Mouse (Mus musculus) erythroid progenitor cell, adult 5-6 weeks (primary cell): ENCODE measurements around the gene Sycp2. TPM values are rescaled to one million over a fixed set of nuclear protein-coding genes. Genes with fewer than 3 reads are reported as not detected.
"Not testable (repeated sequence)": the region's sequence is repeated elsewhere in the genome, so short reads cannot be mapped to it uniquely, and the experiment has no call there.

Experiments
- ATAC-seq: replicated peaks from 2 replicates; pipeline ENCODE4 v1.8.0; 2016; ENCODE audit warnings: moderate number of reproducible peaks, mild to moderate bottlenecking, moderate TSS enrichment, inconsistent platforms; ENCODE audit not compliant: poor library complexity, low FRiP score, severe bottlenecking
- total RNA-seq, 2 experiments: library from RNA; stranded (forward) in 1 of 2; stranded (reverse) in 1 of 2; fragments of 150-400 nt in 1 of 2; fragments of 186-747, 209-891 nt in 1 of 2; gene quantifications; 2 replicates each; pipeline versions ENCODE4 v1.2.3 to v1.2.4; 2015 to 2017; ENCODE audit warnings: low replicate concordance in 2 of 2

Gene Sycp2
- total RNA-seq, 2 experiments from 2014 or later, result 2.9 to 6.3 TPM

GRCm38 (mm10) chr2:178414261-178415149 is 7.0 kb upstream of the Sycp2 start, which contains the start of the genes Ppp1r3d and Fam217b:
TSS of gene Ppp1r3d (minus strand) at chr2:178414472.
TSS of gene Fam217b (plus strand) at chr2:178414524.
- ATAC-seq, result no peak

DNA sequence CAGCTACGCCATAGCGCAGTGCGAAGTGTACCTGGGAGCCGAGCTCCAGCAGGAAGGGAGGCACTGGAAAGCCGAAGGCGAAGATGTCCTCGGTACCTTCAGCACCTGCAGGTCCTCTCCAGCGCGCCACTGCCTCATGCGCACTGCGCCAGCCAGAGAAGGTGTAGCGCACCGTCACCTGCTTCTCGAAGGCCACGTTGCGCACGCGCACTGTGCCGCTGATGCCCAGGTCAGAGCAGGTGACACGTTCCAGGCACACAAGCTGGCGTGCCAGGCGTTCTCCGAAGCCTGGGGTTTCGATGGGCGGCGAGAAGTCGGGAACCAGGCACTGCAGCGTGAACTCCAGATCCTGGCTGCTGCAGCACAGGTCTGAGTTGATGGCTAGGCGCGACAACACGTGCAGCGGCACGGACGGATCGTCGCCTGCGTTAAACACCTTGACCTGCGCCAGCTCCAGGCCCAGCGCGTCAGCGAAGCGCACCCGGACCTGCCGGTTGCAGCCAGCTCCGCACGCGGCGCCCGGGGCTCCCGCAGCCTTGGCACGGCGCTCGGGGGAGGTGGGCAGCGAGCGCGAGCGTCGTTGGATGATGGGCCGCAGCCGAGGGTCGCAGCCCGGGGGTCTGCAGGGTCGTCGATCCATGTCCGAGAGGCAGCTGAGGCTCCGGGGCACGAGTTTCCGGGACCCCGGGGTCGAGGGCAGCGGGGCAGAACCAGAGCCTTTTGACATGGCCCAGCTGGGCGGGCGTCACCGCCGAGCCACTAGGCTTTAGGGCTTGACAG is 6.2 kb upstream of the Sycp2 start:
- no peak for ATAC-seq

DNA sequence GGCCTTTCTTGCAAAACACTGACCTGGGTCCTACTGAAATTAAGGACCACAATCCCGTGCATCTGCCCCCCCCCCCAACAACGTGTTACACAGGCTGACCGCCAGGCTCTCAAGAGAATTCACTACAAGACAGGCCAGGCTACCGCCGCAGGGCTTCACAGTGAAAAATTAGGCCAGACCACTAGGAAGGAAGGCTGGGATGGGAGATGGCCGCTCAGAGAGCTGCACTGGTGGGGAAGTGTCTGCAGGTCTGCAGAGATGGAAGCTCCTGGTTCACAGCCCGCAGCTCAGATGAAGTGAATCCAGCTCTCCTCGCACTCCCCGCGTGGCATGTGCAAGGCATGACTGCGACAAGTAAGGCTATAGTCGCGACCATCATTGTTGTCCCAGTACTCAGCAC is 5.6 kb upstream of the Sycp2 start:
- ATAC-seq, result no peak

DNA sequence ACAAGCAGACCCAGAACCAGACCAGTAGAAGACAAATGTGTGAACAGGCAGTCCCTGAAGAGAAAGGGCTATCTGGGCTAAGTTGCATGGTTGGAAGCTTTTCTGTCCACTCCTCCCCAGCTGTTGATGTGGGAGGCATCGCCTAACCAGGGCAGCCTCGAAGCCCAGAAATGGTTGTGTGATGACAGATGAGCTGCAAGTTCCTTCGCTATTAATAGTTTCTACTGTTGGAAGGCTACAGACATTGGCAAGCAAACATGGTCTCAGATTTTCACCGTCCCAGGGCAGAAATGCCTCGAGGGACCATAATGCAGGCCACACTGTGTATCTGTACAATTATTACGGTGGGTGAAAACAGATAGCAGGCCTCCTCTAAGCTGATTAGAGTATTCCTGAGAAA is 5.1 kb upstream of the Sycp2 start:
- ATAC-seq, result no peak

DNA sequence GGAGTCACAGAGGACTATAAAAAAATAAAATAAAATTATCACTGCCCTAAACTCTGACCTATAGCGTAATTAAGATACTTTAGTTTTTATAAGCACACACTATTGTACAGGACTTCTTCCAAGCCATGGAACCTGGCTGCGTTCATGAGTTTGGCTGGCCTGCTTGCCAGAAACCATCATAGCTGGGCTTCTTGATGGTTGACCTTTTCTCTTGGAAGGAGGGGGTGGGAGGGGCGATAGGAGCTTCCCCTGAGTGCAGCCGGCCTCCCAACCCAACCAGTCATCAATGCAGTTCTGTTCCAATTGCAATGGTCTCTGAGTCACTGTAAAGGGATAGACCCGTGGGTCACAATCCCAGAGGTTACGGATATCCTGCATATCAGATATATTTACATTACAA is 2.8 kb upstream of the Sycp2 start:
- no peak for ATAC-seq

GRCm38 (mm10) chr2:178409024-178409423 is 1.5 kb upstream of the Sycp2 start:
- no peak for ATAC-seq

DNA sequence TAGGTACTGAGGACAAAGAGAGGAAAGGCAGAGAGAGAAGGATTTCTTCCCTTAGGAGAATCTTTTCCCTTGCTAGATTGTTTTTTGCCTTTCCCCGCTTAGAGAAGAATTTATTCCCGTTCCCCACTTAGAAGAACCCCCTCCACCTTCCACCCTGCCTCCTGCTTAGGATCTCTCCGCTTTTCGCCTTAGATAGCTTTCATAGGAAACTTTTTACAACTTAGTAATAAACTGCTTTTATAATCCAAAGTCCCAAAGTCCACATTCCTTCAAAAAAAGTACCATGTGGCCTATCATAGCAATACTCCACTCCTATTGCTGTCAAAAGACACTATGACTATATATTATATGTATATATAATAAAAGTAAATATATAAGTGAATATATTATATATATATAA is 64.9 kb downstream of the Sycp2 start:
- no peak for ATAC-seq

DNA sequence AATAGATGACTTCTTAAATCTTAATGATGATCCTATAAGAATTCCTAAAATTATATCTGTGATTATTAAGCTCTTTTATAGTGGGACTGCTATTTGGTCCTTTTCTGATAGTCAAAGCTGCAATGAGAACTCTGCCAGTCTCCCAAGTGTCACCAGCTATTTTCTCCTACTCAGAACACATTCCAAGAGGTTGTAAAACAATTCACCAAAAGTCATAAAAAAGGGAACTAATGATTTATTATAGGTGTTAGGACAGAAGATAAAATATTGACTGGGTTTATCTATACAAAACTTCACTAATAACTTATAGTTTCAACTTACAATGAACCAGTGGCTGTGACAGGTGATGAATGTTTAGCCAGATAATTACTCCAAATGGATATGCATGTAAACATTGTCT is 65.4 kb downstream of the Sycp2 start:
- ATAC-seq, result not testable (repeated sequence)

DNA sequence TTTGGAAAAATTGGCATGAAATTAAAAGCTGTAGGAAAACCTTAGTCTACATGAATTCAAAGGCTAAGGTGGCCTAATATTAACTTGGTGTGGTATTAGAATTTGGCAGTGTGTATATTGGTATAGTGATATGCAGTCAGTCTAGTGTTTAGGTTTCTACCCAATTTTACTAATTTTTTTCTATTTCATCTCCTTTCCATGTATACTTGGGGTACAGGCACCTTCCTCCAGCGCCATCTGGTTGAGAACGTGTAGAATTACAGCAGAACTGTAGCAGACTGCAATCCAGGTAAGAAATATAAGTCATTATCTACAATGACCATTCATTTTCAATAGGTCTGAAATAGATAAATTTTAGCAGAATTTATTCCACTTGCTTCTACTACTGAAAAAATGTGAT is 68.4 kb downstream of the Sycp2 start:
- ATAC-seq, result no peak

DNA sequence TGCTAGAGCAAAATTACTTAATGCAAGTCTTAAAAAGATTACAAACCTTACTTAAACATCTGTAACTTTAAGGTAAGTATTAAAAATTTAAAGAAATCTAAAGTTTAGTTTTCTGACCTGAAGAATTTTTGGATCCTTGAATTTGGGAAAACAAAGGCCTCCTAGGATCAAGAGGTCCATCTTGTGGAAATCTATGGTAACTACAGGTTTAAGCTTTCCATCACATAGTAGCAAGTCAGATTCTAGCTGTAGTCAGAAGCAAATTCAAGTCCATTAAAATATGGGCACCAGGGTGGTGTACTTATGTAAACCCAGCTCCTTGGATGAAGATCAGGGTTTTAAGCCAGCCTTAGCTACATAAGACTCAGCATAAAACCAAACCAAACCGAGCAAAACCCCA is 69.6 kb downstream of the Sycp2 start:
- no peak for ATAC-seq

- ATAC-seq, result no peak
Observed at GRCm38 (mm10) chr2:178329986-178330385, 77.5 kb downstream of the Sycp2 start.

DNA sequence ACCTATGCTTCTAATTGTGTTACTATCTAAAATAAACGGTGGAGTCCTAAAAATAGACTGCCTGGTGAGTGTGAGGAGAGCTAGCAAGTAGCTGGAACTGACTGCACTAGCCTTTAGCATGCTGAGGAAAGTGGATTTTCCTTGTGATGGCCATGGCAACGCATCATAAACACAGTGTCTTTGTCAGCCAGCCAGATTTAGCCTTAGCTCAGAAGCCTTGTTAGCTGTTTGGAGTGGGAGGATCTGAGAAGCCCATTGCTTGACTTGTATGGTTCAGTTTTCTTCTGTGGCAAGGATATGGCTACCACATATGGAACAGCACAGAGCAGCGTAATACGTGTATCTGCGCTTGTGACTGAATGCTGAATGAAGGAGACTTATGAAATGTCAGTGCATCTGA is 77.9 kb downstream of the Sycp2 start:
- ATAC-seq, result no peak

DNA sequence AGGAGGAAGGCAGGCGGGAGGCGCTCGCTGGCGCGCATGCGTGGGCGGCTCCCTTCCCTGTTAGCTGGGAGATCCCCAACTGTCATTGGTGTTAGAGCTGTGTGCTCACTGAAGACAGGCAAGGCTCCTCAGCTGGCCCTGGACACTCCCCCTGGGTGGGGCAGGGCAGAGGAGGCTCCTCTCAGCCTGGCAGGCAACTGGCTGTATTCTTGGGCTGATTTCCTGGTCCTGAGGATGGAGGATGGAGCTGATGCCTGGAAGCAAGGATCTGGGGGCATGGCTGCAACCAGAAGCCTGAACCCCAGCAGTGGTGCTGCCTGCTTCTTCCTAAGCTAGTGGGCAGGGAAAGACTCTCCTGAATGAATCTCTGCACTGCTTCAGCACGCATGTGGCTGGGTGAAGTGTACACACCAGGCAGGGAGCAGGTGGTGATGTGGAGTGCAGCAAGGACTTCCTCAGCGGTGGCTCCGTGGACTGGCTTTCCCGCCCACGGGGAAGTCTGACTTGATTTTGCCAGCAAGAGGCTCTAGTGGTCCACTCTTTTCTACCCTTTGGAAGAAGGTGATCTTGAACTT is 79.9 kb downstream of the Sycp2 start:
- no peak for ATAC-seq

GRCm38 (mm10) chr2:178326750-178327465 is 80.6 kb downstream of the Sycp2 start:
- ATAC-seq, result no peak

DNA sequence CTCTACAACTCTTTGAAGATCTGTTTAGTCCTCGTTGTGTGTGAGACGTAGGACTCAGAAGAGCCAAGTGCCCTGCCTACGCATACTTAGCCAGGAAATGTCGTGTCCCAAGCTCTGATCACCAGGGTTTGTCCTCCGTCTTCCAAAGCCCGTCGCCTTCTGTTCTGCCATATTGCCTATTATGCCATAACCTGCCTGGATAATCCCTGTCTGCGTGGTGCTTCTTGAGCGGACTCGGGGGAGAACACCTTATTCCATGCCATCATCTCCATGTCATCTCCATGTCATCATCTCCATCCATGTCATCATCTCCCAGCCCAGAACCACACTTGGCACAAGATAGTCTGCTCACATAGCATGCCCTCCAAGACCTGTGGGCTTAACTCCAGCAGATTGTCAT is 81.4 kb downstream of the Sycp2 start:
- no peak for ATAC-seq

DNA sequence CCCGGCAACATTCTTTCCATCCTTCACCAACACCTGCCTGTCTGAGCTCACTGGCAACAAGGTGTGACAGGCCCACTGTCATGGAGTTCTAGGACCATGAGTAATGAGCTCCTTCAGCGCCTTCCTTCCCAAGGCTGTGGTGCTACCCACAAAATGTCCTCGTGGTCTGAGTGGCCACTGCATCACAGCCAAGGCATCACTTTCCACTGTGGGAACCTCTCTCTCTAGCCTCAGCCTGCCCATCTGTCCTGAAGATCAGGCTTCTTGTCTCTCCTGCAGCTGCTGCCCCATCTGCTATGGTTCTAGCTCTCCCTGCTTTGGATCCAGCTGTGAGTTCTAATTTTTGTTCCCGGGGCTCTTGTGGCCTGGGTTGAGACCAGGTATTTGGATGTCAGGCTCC is 82.7 kb downstream of the Sycp2 start:
- ATAC-seq, result no peak

GRCm38 (mm10) chr2:178324410-178324809 is 83.1 kb downstream of the Sycp2 start:
- ATAC-seq, result no peak

DNA sequence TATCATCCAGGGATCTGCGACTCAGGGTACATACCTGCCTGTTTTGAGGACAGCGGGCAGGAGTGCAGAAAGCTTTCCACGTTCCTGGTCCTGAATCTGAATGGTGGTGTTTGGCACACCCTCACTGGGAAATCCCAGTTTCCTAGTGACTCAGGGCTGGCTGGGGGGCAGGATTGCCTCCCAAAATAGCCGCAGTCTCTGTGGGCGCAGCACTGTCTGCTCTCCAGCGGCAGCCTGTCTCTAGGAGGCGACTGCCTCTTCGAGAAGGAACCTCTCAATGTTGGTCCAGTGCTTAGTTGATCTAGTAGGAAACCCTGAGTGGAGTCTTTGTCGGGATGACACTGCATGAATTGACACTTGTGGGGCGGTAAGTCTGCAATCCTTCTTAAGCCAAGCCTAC is 86.2 kb downstream of the Sycp2 start:
- ATAC-seq, result no peak

- ATAC-seq, result no peak
Observed at GRCm38 (mm10) chr2:178319766-178320165, 87.7 kb downstream of the Sycp2 start.

- no peak for ATAC-seq
Observed at GRCm38 (mm10) chr2:178316281-178316680, 91.2 kb downstream of the Sycp2 start.
